Mouse (Mus musculus) heart, embryonic 12.5 days (tissue): ENCODE results near the gene Nck1. TPM values are rescaled to one million over a fixed set of nuclear protein-coding genes. Genes with fewer than 3 reads are reported as not detected.

ENCODE experiments used
- ATAC-seq: fragments of 200-750 bp; cut with Nextera tagmentation; 2 replicates; pipeline ENCODE4 v1.8.0; 2017; ENCODE audit warnings: moderate TSS enrichment, moderate library complexity; ENCODE audit not compliant: insufficient number of reproducible peaks, low FRiP score
- H3K27ac ChIP-seq: fragments of 300-500 bp; sonication (generic); 2 replicates; pipeline ENCODE4 v1.5.1; 2016; ENCODE audit warnings: mild to moderate bottlenecking, moderate library complexity; ENCODE audit not compliant: poor library complexity, severe bottlenecking
- H3K27me3 ChIP-seq: fragments of 300-500 bp; sonication (generic); replicated peaks from 2 replicates; pipeline ENCODE4 v1.6.1; 2016; ENCODE audit warnings: mild to moderate bottlenecking, moderate library complexity
- H3K36me3 ChIP-seq: fragments of 300-500 bp; sonication (generic); 2 replicates; pipeline ENCODE4 v1.6.1; 2016; ENCODE audit warnings: mild to moderate bottlenecking, moderate library complexity
- H3K4me1 ChIP-seq: fragments of 300-500 bp; sonication (generic); replicated peaks from 2 replicates; pipeline ENCODE4 v1.6.1; 2016; ENCODE audit warnings: mild to moderate bottlenecking
- H3K4me2 ChIP-seq: fragments of 300-500 bp; sonication (generic); 2 replicates; pipeline ENCODE4 v1.6.1; 2016; ENCODE audit warnings: mild to moderate bottlenecking, moderate library complexity
- H3K4me3 ChIP-seq: fragments of 300-500 bp; sonication (generic); 2 replicates; pipeline ENCODE4 v1.5.1; 2016; ENCODE audit warnings: mild to moderate bottlenecking
- H3K9ac ChIP-seq: fragments of 300-500 bp; sonication (generic); 2 replicates; pipeline ENCODE4 v1.6.1; 2016; ENCODE audit warnings: mild to moderate bottlenecking, moderate library complexity
- H3K9me3 ChIP-seq: fragments of 300-500 bp; sonication (generic); replicated peaks from 2 replicates; pipeline ENCODE4 v1.6.1; 2016; ENCODE audit warnings: mild to moderate bottlenecking, moderate library complexity
- WGBS: fragments of 180-500 bp; shearing (Covaris S2); methylation state at CpG from one replicate; pipeline ENCODE4 v1.1.7; 2016; 5-methylcytosine and 5-hydroxymethylcytosine counted together
- polyA plus RNA-seq: library from polyadenylated mRNA; unstranded; fragments of >200 nt; fragmentation: Nextera tagmentation; extraction: Ambion mirVana; gene quantifications from 2 replicates; pipeline ENCODE4 v1.2.1, GENCODE M21; 2016

Gene Nck1
- polyA plus RNA-seq, 1 experiment from 2014 or later: 64.1 TPM

- Histone ChIP-seq H3K36me3 (no peaks in the 10 kb centered on the region), H3K27me3 (no peaks in the 10 kb centered on the region), H3K4me3 (peak overlapping the region; percentile 82), H3K9me3 (no peaks in the 10 kb centered on the region), H3K4me2 (peak overlapping the region; percentile 85), H3K9ac (peak overlapping the region; percentile 80), H3K4me1 (peaks cover 6% of the 10 kb centered on the region; the same call in 1 of the 2 replicates), H3K27ac (0 out of 2 replicates have a peak overlapping the region, but pooled peaks have one; percentile 19)
- whole genome bisulfite sequencing: 4% methylated on average over 32 of the region's 32 CpGs
- peak; percentile 63; the same call in 1 of the 2 replicates for ATAC-seq
Observed at GRCm38 (mm10) chr9:100569798-100570625, 24.1 kb upstream of the Nck1 start.

- no peaks in the 10 kb centered on the region for H3K36me3 ChIP-seq
- no peaks in the 10 kb centered on the region for H3K27me3 ChIP-seq
- no peaks in the 10 kb centered on the region for H3K9me3 ChIP-seq
- 86% methylated on average over 10 of the region's 10 CpGs for WGBS
- ATAC-seq: no peak
- no peak overlapping the region for H3K4me3 ChIP-seq
- no peak overlapping the region for H3K9ac ChIP-seq
- H3K4me1 ChIP-seq: no peaks in the 10 kb centered on the region
- no peak overlapping the region for H3K27ac ChIP-seq
- H3K4me2 ChIP-seq: no peak overlapping the region
Observed at GRCm38 (mm10) chr9:100560251-100560890, 14.4 kb upstream of the Nck1 start.

- Histone ChIP-seq H3K27me3 (no peaks in the 10 kb centered on the region), H3K9me3 (no peaks in the 10 kb centered on the region), H3K4me1 (peaks cover 3% of the 10 kb centered on the region; the same call in 1 of the 2 replicates), H3K27ac (no peak overlapping the region), H3K4me2 (no peak overlapping the region), H3K4me3 (no peak overlapping the region), H3K36me3 (no peaks in the 10 kb centered on the region), H3K9ac (no peak overlapping the region)
- ATAC-seq: no peak
Observed at GRCm38 (mm10) chr9:100558991-100559390, 13.1 kb upstream of the Nck1 start.

DNA sequence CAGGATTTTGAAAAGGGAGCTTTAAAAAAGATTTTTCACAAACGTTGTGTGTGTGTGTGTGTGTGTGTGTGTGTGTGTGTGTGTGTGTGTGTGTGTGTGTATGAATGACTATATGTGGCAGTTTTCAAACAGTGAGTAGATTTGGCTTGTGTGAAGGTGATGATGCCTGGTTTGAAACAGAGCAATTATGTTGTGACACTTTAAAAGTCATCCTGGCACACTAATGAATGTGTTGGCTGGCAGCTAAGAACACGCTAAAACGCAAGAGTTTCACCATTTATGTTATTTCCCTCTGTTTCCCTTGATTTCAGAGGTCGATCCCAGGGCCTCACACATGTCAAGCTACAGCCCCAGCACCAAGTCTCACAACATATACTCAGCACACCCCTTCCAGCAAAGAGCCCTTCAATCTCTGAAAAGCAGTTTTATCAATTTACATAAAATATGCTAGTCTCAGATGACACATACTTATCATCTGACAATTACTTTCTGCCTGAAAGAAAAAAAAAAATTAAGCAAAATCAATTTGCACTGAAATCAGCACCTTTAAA lies 12.2 kb upstream of the Nck1 start:
- H3K9me3 ChIP-seq: no peaks in the 10 kb centered on the region
- H3K4me2 ChIP-seq: no peak overlapping the region
- H3K27ac ChIP-seq: no peak overlapping the region
- H3K4me3 ChIP-seq: no peak overlapping the region
- peaks cover 2% of the 10 kb centered on the region; the same call in 1 of the 2 replicates for H3K36me3 ChIP-seq
- WGBS: 79% methylated on average over 4 of the region's 4 CpGs
- H3K4me1 ChIP-seq: peaks cover 3% of the 10 kb centered on the region; the same call in 1 of the 2 replicates
- no peak for ATAC-seq
- no peak overlapping the region for H3K9ac ChIP-seq
- no peaks in the 10 kb centered on the region for H3K27me3 ChIP-seq

- no peak overlapping the region for H3K27ac ChIP-seq
- peaks cover 3% of the 10 kb centered on the region; the same call in 1 of the 2 replicates for H3K4me1 ChIP-seq
- H3K4me2 ChIP-seq: no peak overlapping the region
- H3K36me3 ChIP-seq: peaks cover 10% of the 10 kb centered on the region
- no peaks in the 10 kb centered on the region for H3K9me3 ChIP-seq
- ATAC-seq: no peak
- H3K4me3 ChIP-seq: no peak overlapping the region
- no peaks in the 10 kb centered on the region for H3K27me3 ChIP-seq
- H3K9ac ChIP-seq: no peak overlapping the region
- 62% methylated on average over 5 of the region's 5 CpGs for WGBS
Observed at GRCm38 (mm10) chr9:100555686-100556085, 9.8 kb upstream of the Nck1 start.

DNA sequence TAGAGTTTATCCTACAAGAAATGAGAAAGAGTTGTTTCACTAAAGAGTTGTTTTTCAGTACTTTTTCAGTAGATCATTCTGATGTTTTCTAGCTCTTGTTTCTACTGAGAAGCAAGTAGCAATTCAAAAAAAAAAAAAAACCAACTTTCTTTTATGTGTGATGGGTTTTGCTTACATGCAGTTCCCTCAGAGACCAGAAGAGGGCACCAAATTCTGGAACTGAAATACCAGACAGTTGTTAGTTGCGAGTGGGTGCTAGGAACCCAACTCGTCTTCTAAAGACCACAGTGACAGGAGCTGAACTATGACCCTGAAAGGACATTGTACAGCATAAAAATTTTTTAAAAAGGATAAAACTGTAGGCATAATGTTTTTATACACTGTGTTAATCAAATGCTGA lies 2.4 kb upstream of the Nck1 start:
- peaks cover 15% of the 10 kb centered on the region for H3K4me1 ChIP-seq
- H3K36me3 ChIP-seq: peaks cover 21% of the 10 kb centered on the region
- H3K9ac ChIP-seq: no peak overlapping the region
- no peaks in the 10 kb centered on the region for H3K27me3 ChIP-seq
- H3K9me3 ChIP-seq: 0 out of 2 replicates have a peak, but pooled peaks cover 3% of the 10 kb centered on the region
- no peak for ATAC-seq
- WGBS: 85% methylated on average over 2 of the region's 2 CpGs
- H3K4me2 ChIP-seq: no peak overlapping the region
- H3K27ac ChIP-seq: no peak overlapping the region
- H3K4me3 ChIP-seq: no peak overlapping the region

- ATAC-seq: no peak
- H3K9ac ChIP-seq: peak overlapping the region; percentile 87
Observed at GRCm38 (mm10) chr9:100546594-100546910, 618 bp upstream of the Nck1 start.

GRCm38 (mm10) chr9:100544948-100545714 lies 803 bp downstream of the Nck1 start:
- H3K4me3 ChIP-seq: peak overlapping the region; percentile 68
- H3K36me3 ChIP-seq: peaks cover 9% of the 10 kb centered on the region
- H3K4me2 ChIP-seq: peak overlapping the region; percentile 84
- peak overlapping the region; percentile 87 for H3K9ac ChIP-seq
- WGBS: 2% methylated on average over 37 of the region's 38 CpGs
- 0 out of 2 replicates have a peak, but pooled peaks cover 3% of the 10 kb centered on the region for H3K9me3 ChIP-seq
- peaks cover 19% of the 10 kb centered on the region for H3K4me1 ChIP-seq
- H3K27ac ChIP-seq: peak overlapping the region; percentile 88
- H3K27me3 ChIP-seq: no peaks in the 10 kb centered on the region
- peak; percentile 60; the same call in 1 of the 2 replicates for ATAC-seq

More at GRCm38 (mm10) chr9:100546594-100546910, 618 bp upstream of the Nck1 start:
- Histone ChIP-seq H3K36me3 (peaks cover 11% of the 10 kb centered on the region), H3K9me3 (0 out of 2 replicates have a peak, but pooled peaks cover 3% of the 10 kb centered on the region), H3K27ac (peak overlapping the region; percentile 88), H3K4me2 (peak overlapping the region; percentile 80), H3K27me3 (no peaks in the 10 kb centered on the region), H3K4me3 (peak overlapping the region; percentile 68), H3K4me1 (peaks cover 16% of the 10 kb centered on the region)
- 13% methylated on average over 9 of the region's 9 CpGs for WGBS

- H3K27ac ChIP-seq: no peak overlapping the region
- no peak overlapping the region for H3K4me2 ChIP-seq
Observed at GRCm38 (mm10) chr9:100535618-100536262, 10.2 kb downstream of the Nck1 start.

DNA sequence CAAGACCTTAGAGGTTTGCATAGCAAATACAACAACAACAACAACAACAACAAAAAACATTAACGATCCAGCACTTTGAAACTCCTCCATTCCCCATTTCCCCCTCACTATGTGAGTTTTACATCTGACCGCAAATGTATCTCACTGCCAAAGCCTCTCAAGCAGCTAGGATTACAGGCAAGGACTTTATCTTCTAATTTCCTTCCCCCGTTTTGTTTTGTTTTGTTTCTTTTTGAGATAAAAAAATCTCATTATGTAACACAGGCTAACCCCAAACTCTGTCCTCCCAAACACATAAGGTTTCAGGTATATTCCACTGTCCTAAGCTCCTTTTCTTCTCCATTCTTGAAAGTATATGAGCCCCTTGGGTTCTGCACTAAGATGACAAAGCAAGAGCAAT lies 11.2 kb downstream of the Nck1 start:
- Histone ChIP-seq H3K9ac (no peak overlapping the region), H3K36me3 (0 out of 2 replicates have a peak, but pooled peaks cover 4% of the 10 kb centered on the region), H3K9me3 (no peaks in the 10 kb centered on the region), H3K4me3 (no peak overlapping the region), H3K4me1 (peaks cover 25% of the 10 kb centered on the region), H3K4me2 (no peak overlapping the region), H3K27me3 (no peaks in the 10 kb centered on the region), H3K27ac (no peak overlapping the region)
- WGBS: 56% methylated on average over 3 of the region's 3 CpGs
- ATAC-seq: no peak

More at GRCm38 (mm10) chr9:100535618-100536262, 10.2 kb downstream of the Nck1 start:
- no peaks in the 10 kb centered on the region for H3K9me3 ChIP-seq
- H3K27me3 ChIP-seq: no peaks in the 10 kb centered on the region
- H3K4me1 ChIP-seq: peaks cover 24% of the 10 kb centered on the region; the same call in 1 of the 2 replicates
- H3K4me3 ChIP-seq: no peak overlapping the region
- H3K9ac ChIP-seq: no peak overlapping the region
- ATAC-seq: no peak
- WGBS: 79% methylated on average over 2 of the region's 2 CpGs
- 0 out of 2 replicates have a peak, but pooled peaks cover 4% of the 10 kb centered on the region for H3K36me3 ChIP-seq
